Mouse (Mus musculus) CH12.LX (cell line): ENCODE measurements around the gene Tnfaip2. TPM values are rescaled to one million over a fixed set of nuclear protein-coding genes. Genes with fewer than 3 reads are reported as not detected.
A peak's percentile ranks its signal among the peaks of the same experiment; 100 is the strongest.

Experiments
- DNase-seq: peaks from one replicate; pipeline ENCODE4 v3.0.0-alpha.2; 2013; ENCODE audit errors: extremely low read depth
- H3K27ac ChIP-seq: 2 replicates; pipeline ENCODE4 v1.5.1; 2012; ENCODE audit warnings: low read depth, mild to moderate bottlenecking, control low read depth, moderate library complexity; ENCODE audit not compliant: insufficient read depth
- H3K27me3 ChIP-seq: replicated peaks from 2 replicates; pipeline ENCODE3; 2012; ENCODE audit warnings: inconsistent platforms
- H3K36me3 ChIP-seq, 2 experiments: replicated peaks in 1 of 2; 2 replicates each; pipeline versions ENCODE3 to v1.6.1; 2012; ENCODE audit warnings: inconsistent platforms in 1 of 2, low read length in 1 of 2, mild to moderate bottlenecking in 1 of 2, mixed read lengths in 1 of 2, moderate library complexity in 1 of 2; ENCODE audit not compliant: control insufficient read depth in 1 of 2, insufficient read depth in 1 of 2
- H3K4me1 ChIP-seq, 2 experiments: 2 replicates each; pipeline ENCODE4 v1.6.1; 2012; ENCODE audit warnings: inconsistent platforms in 1 of 2, moderate library complexity in 1 of 2; ENCODE audit not compliant: insufficient read depth in 2 of 2, control insufficient read depth in 1 of 2
- H3K4me2 ChIP-seq: 2 replicates; pipeline ENCODE4 v1.6.1; 2012; ENCODE audit warnings: low read depth, mild to moderate bottlenecking, control low read depth; ENCODE audit not compliant: poor library complexity, insufficient read depth, severe bottlenecking
- H3K4me3 ChIP-seq, 3 experiments: fragments of 150-350 bp in 1 of 3; sonication (generic) in 1 of 3; replicated peaks in 1 of 3; 2 replicates each; pipeline versions ENCODE3 to v1.5.1; 2011 to 2012; ENCODE audit warnings: low read depth in 2 of 3, low read length in 2 of 3, mild to moderate bottlenecking in 2 of 3, moderate library complexity in 2 of 3, control low read depth in 1 of 3, improper control_type of control experiment in 1 of 3, inconsistent platforms in 1 of 3, mixed read lengths in 1 of 3; ENCODE audit not compliant: poor library complexity in 1 of 3
- H3K79me2 ChIP-seq: replicated peaks from 2 replicates; pipeline ENCODE4 v1.6.1; 2012; ENCODE audit warnings: mild to moderate bottlenecking, moderate library complexity; ENCODE audit not compliant: control insufficient read depth, poor library complexity, insufficient read depth, severe bottlenecking; ENCODE audit errors: extremely low read depth
- H3K9ac ChIP-seq: 2 replicates; pipeline ENCODE4 v1.6.1; 2012; ENCODE audit warnings: low read depth, mild to moderate bottlenecking, control low read depth, moderate library complexity; ENCODE audit not compliant: insufficient read depth
- H3K9me3 ChIP-seq: replicated peaks from 2 replicates; pipeline ENCODE3; 2012; ENCODE audit warnings: low read length, inconsistent platforms, mixed read lengths
- BHLHE40 ChIP-seq: IDR thresholded peaks from 2 replicates; pipeline ENCODE4 v1.6.1; 2011; ENCODE audit warnings: mild to moderate bottlenecking, low read depth, low read length, improper control_type of control experiment
- CHD2 ChIP-seq: IDR thresholded peaks from 2 replicates; pipeline ENCODE4 v1.6.1; 2011; ENCODE audit warnings: low read length, improper control_type of control experiment
- CTCF ChIP-seq, 2 experiments: IDR thresholded peaks in 1 of 2; conservative IDR thresholded peaks in 1 of 2; 2 replicates each; pipeline ENCODE4 v1.5.1; 2011 to 2012; ENCODE audit warnings: low read depth in 2 of 2, low read length in 2 of 2, improper control_type of control experiment in 1 of 2, inconsistent platforms in 1 of 2, mild to moderate bottlenecking in 1 of 2, moderate library complexity in 1 of 2
- E2F4 ChIP-seq: IDR thresholded peaks from 2 replicates; pipeline ENCODE4 v1.6.1; 2011; ENCODE audit warnings: low read depth, low read length, improper control_type of control experiment; ENCODE audit not compliant: insufficient replicate concordance
- HCFC1 ChIP-seq: IDR thresholded peaks from 2 replicates; pipeline ENCODE4 v1.6.1; 2012; ENCODE audit warnings: low read depth, mild to moderate bottlenecking, inconsistent platforms, low read length, improper control_type of control experiment
- MAX ChIP-seq: IDR thresholded peaks from 2 replicates; pipeline ENCODE4 v1.6.1; 2011; ENCODE audit warnings: low read length, improper control_type of control experiment
- MAZ ChIP-seq: IDR thresholded peaks from 2 replicates; pipeline ENCODE4 v1.6.1; 2012; ENCODE audit warnings: low read depth, mild to moderate bottlenecking, inconsistent platforms, low read length, improper control_type of control experiment, moderate library complexity
- MEF2A ChIP-seq: IDR thresholded peaks from 2 replicates; pipeline ENCODE4 v1.6.1; 2014; ENCODE audit warnings: low read depth, mild to moderate bottlenecking, inconsistent platforms, low read length, improper control_type of control experiment, borderline replicate concordance
- MXI1 ChIP-seq: IDR thresholded peaks from 2 replicates; pipeline ENCODE4 v1.6.1; 2011; ENCODE audit warnings: mild to moderate bottlenecking, low read depth, low read length, improper control_type of control experiment
- NELFE ChIP-seq: IDR thresholded peaks from 2 replicates; pipeline ENCODE4 v1.6.1; 2011; ENCODE audit warnings: low read depth, low read length, improper control_type of control experiment
- NRF1 ChIP-seq: IDR thresholded peaks from 2 replicates; pipeline ENCODE4 v1.6.1; 2014; ENCODE audit warnings: low read depth, mild to moderate bottlenecking, inconsistent platforms, low read length, improper control_type of control experiment, moderate library complexity
- PAX5 ChIP-seq: IDR thresholded peaks from 2 replicates; pipeline ENCODE4 v1.6.1; 2012; ENCODE audit warnings: low read length, inconsistent platforms, mixed read lengths
- POLR2A ChIP-seq: IDR thresholded peaks from 2 replicates; pipeline ENCODE4 v1.6.1; 2011; ENCODE audit warnings: low read depth, mild to moderate bottlenecking, improper control_type of control experiment, low read length
- RAD21 ChIP-seq: IDR thresholded peaks from 2 replicates; pipeline ENCODE4 v1.6.1; 2011; ENCODE audit warnings: low read depth, mild to moderate bottlenecking, low read length, improper control_type of control experiment, moderate library complexity
- RCOR1 ChIP-seq: conservative IDR thresholded peaks from 2 replicates; pipeline ENCODE4 v1.6.1; 2012; ENCODE audit warnings: low read depth, mild to moderate bottlenecking, inconsistent platforms, low read length, improper control_type of control experiment
- SMC3 ChIP-seq: IDR thresholded peaks from 2 replicates; pipeline ENCODE4 v1.6.1; 2011; ENCODE audit warnings: low read depth, low read length, improper control_type of control experiment
- TBP ChIP-seq: conservative IDR thresholded peaks from 2 replicates; pipeline ENCODE4 v1.6.1; 2011; ENCODE audit warnings: low read depth, low read length, improper control_type of control experiment
- TCF12 ChIP-seq: IDR thresholded peaks from 2 replicates; pipeline ENCODE4 v1.6.1; 2014; ENCODE audit warnings: low read depth, mild to moderate bottlenecking, inconsistent platforms, low read length, improper control_type of control experiment
- USF1 ChIP-seq: IDR thresholded peaks from 2 replicates; pipeline ENCODE4 v1.6.1; 2014; ENCODE audit warnings: low read depth, mild to moderate bottlenecking, inconsistent platforms, low read length, improper control_type of control experiment
- USF2 ChIP-seq: conservative IDR thresholded peaks from 2 replicates; pipeline ENCODE4 v1.6.1; 2011; ENCODE audit warnings: low read depth, low read length, improper control_type of control experiment
- ZC3H11A ChIP-seq: IDR thresholded peaks from 2 replicates; pipeline ENCODE4 v1.6.1; 2012; ENCODE audit warnings: low read depth, mild to moderate bottlenecking, inconsistent platforms, low read length, improper control_type of control experiment
- ZMIZ1 ChIP-seq: IDR thresholded peaks from 2 replicates; pipeline ENCODE4 v1.6.1; 2012; ENCODE audit warnings: low read depth, mild to moderate bottlenecking, inconsistent platforms, low read length, improper control_type of control experiment
- dilution Hi-C: fragments of 300-500 bp; cut with MboI; formaldehyde crosslinking; loops from 2 replicates; pipeline ENCODE4 v1.14.3; 2020; ENCODE audit warnings: low sequenced_read_pairs; ENCODE audit not compliant: extremely low pct_unique_long_range_greater_than_20kb, extremely low pct_ligation_motif_present
- in situ Hi-C: fragments of 300-500 bp; cut with MboI; formaldehyde crosslinking; loops from 3 replicates; pipeline ENCODE4 v1.14.3; 2019; ENCODE audit warnings: low sequenced_read_pairs, low pct_ligation_motif_present, low pct_unique_long_range_greater_than_20kb, mixed read lengths
- polyA plus RNA-seq: library from polyadenylated mRNA; unstranded; fragments of >175 nt; gene quantifications from 2 replicates; pipeline ENCODE4 v1.2.1, GENCODE M21; 2012; ENCODE audit warnings: low read depth; ENCODE audit not compliant: insufficient read length
- total RNA-seq, 2 experiments: library from RNA; depleted of rRNA; stranded (reverse); fragments of 300-350 nt in 1 of 2; fragments of >200 nt in 1 of 2; gene quantifications; 2 replicates each; pipeline ENCODE4 v1.2.3; 2012 to 2014

The Tnfaip2 gene
- total and polyA plus RNA-seq, 3 experiments, result 0.93 to 2.5 (median 1.4) TPM

DNA sequence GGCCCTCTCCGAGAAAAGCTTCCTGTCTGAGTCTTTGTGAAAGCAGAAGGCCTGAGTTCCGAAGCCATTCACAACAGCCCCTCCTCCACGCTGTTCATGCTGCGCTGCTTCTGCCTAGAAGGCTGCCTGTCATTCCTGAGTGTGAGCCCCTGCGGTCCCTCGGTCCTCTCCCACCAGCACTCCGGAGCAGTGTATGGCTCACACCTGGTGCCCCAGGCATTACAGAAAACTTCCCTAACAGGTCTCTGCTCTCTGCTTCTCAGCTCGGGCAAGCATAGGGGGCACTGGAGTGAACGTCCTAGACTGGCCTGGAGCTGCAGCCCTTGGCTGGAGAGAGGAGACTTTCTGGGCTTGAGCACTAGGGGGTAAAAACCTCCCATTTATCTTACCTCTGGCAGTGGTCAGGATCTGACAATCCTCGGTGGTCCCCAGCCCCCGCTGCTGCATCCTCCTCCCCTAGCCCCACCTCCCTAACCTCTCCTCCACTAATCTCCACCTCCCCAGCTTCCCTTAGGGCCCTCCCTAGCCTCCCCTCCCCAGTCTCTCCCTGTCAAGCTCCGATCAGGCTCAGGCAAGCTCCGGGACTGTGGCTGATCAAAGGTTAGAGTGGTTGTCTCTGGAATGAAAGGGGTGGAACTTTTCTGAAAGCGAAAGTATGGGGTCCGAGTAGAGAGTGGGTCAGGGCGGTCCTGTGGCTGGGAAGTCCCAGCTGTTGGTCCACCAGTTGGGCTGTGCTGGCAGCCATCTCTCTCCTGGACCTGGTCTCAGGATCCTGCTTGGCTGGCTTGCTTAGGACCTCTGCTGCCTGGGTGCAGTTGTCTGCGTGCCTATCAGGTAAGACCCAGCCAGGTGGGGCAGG is 25.1 kb upstream of the Tnfaip2 start, which contains the start of gene Exoc3l4:
TSS of gene Exoc3l4 (plus strand) at position 97 of the 859 bp plus-strand sequence.
- TF ChIP-seq HCFC1, result no peak
- TF ChIP-seq SMC3, result no peak
- no peak for TF ChIP-seq MAX
- TF ChIP-seq USF2, result no peak
- TF ChIP-seq MEF2A, result no peak
- no peak for TF ChIP-seq TBP
- TF ChIP-seq TCF12, result no peak
- TF ChIP-seq RAD21, result no peak
- TF ChIP-seq RCOR1, result no peak
- TF ChIP-seq MXI1, result no peak
- TF ChIP-seq ZC3H11A, result no peak
- TF ChIP-seq MAZ, result no peak
- Histone ChIP-seq H3K9me3 (no peaks in the 10 kb centered on the region), H3K27me3 (peaks cover 46% of the 10 kb centered on the region), H3K9ac (no peak within 1 kb of the TSS; the same call in 1 of the 2 replicates), H3K27ac (no peak within 1 kb of the TSS), H3K4me3 (peak within 1 kb of the TSS; percentile 22 to 55 (median 25)), H3K4me1 (peaks cover 0 to 23% of the 10 kb centered on the region in 2 experiments; a peak in 2 of 4 replicates), H3K4me2 (peak within 1 kb of the TSS; percentile 65), H3K36me3 (no peaks in the 10 kb centered on the region), H3K79me2 (no peaks in the 10 kb centered on the region)
- in situ Hi-C loops, result loop anchor here (10.0 kb wide), 1 partner anchor 142 kb away; the partner anchor contains the start of gene Amn
- DNase-seq, result no peak
- dilution Hi-C loops, result no loop called here

DNA sequence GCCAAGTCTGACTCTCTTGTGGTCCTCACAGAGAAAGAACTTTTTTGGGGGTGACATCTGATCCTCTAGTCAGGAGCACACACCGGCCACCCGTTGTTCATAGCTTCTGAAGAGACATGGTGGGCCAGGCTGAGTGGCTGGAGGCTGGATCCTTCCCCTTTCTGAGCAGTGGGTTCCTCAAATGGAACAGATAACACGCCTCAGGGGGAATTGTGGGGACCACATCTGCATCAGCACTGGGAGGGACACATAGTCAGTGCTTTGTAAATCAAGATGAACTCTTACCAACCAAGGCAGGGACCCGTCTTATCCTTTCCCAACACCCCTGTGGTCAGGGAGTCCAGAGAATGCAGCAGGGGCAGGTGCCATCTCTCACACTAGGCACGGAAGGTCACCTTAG is 22.4 kb upstream of the Tnfaip2 start:
- dilution Hi-C loops, result no loop called here
- Histone ChIP-seq H3K27ac (no peak overlapping the region), H3K27me3 (peaks cover 65% of the 10 kb centered on the region)

More for the DNA sequence above, 22.4 kb upstream of the Tnfaip2 start:
- no peak overlapping the region for H3K4me3 ChIP-seq
- H3K36me3 ChIP-seq, result no peaks in the 10 kb centered on the region
- no peak overlapping the region for H3K4me2 ChIP-seq
- peaks cover 0 to 15% of the 10 kb centered on the region in 2 experiments; a peak in 2 of 4 replicates for H3K4me1 ChIP-seq
- H3K9ac ChIP-seq, result no peak overlapping the region
- no peak for DNase-seq
- no peak for TF ChIP-seq SMC3
- TF ChIP-seq E2F4, result no peak
- no peak for TF ChIP-seq NRF1
- TF ChIP-seq CTCF (conservative IDR thresholded peaks at IDR 0.05 in 1 of 2, IDR thresholded peaks at IDR 0.05 in 1 of 2; ENCODE audit: low read depth in 2 of 2, low read length in 2 of 2), result no peak
- no peak for TF ChIP-seq TCF12
- no peak for TF ChIP-seq POLR2A
- no peak for TF ChIP-seq USF1
- TF ChIP-seq NELFE, result no peak
- no peak for TF ChIP-seq MXI1
- TF ChIP-seq RAD21, result no peak
- no peak for TF ChIP-seq ZMIZ1
- TF ChIP-seq TBP, result no peak
- TF ChIP-seq PAX5, result no peak
- TF ChIP-seq CHD2, result no peak
- no peak for TF ChIP-seq BHLHE40
- no peak for TF ChIP-seq USF2
- H3K79me2 ChIP-seq, result no peaks in the 10 kb centered on the region
- in situ Hi-C loops, result loop anchor here (10.0 kb wide), 1 partner anchor 145 kb away; the partner anchor contains the start of gene Amn
- peaks cover 7% of the 10 kb centered on the region for H3K9me3 ChIP-seq
